7 mouse cellular contexts compared by ENCODE assay signal in genomic region chr13:29202562-29202961, GRCm38 (mm10).
DNase-seq lines count a peak whose midpoint lies in the region; ATAC-seq lines count a peak whose summit lies in the region.

No protein-coding gene starts in this region.

- peak; percentile 43 to 56 for DNase-seq in right cerebral cortex, postnatal 10 days (ENCODE audit: low spot score in 2 of 2)
- DNase-seq in right cerebral cortex, adult 18-20 months, result no peak
- peak; percentile 70 for DNase-seq in gastrocnemius, postnatal 25 days
- peak; percentile 61 to 70 for DNase-seq in urinary bladder, postnatal 4 days (ENCODE audit: low spot score in 2 of 2)
- no peak for DNase-seq in embryo, embryonic 9.5 days (ENCODE audit: extremely low spot score)
- no peak for DNase-seq in layer of hippocampus, adult 9-11 months

- no peaks in the 10 kb centered on the region for H3K9me3 ChIP-seq in intestine, embryonic 16.5 days (ENCODE audit: control insufficient read depth, low read length)

- WGBS in intestine, embryonic 16.5 days, result 35% methylated on average over 2 of the region's 2 CpGs

- no peak overlapping the region for H3K4me3 ChIP-seq in intestine, embryonic 16.5 days (ENCODE audit: low read length)

- H3K27me3 ChIP-seq in intestine, embryonic 16.5 days (replicated peaks; ENCODE audit: control insufficient read depth, insufficient read depth, low read length), result no peaks in the 10 kb centered on the region

- peaks cover 2% of the 10 kb centered on the region; the same call in 1 of the 2 replicates for H3K4me1 ChIP-seq in intestine, embryonic 16.5 days (ENCODE audit: control insufficient read depth, insufficient read depth, low read length)

- peak overlapping the region; percentile 19; the same call in 1 of the 2 replicates for H3K27ac ChIP-seq in intestine, embryonic 16.5 days (ENCODE audit: low read length)

- no peaks in the 10 kb centered on the region for H3K36me3 ChIP-seq in intestine, embryonic 16.5 days (ENCODE audit: control insufficient read depth, insufficient read depth, low read length)

- H3K9ac ChIP-seq in intestine, embryonic 16.5 days (ENCODE audit: low read depth, low read length), result no peak overlapping the region

- no peak overlapping the region for H3K4me2 ChIP-seq in intestine, embryonic 16.5 days (ENCODE audit: low read depth, low read length)

- peak; percentile 42 for ATAC-seq in intestine, embryonic 16.5 days

Comparison
In these comparisons a context has a peak if more than half of its experiments do, and no peak if none do; other contexts are left out.
1. DNase-seq: peak in right cerebral cortex, postnatal 10 days (2 of 2), gastrocnemius, postnatal 25 days (single experiment) and urinary bladder, postnatal 4 days (2 of 2); none in right cerebral cortex, adult 18-20 months (single experiment), embryo, embryonic 9.5 days (single experiment) and layer of hippocampus, adult 9-11 months (single experiment).